Mouse (Mus musculus) liver, adult (tissue): ENCODE measurements around the gene Ptch2.

ENCODE experiments used
- GATA4 ChIP-seq: IDR thresholded peaks from 2 replicates; pipeline ENCODE4 v1.6.1; 2014; ENCODE audit warnings: mild to moderate bottlenecking, low read length; ENCODE audit not compliant: insufficient replicate concordance

The Ptch2 gene

GRCm38 (mm10) chr4:117150212-117150733, 54.4 kb downstream of the Ptch2 start:
- TF ChIP-seq GATA4: no peak

DNA sequence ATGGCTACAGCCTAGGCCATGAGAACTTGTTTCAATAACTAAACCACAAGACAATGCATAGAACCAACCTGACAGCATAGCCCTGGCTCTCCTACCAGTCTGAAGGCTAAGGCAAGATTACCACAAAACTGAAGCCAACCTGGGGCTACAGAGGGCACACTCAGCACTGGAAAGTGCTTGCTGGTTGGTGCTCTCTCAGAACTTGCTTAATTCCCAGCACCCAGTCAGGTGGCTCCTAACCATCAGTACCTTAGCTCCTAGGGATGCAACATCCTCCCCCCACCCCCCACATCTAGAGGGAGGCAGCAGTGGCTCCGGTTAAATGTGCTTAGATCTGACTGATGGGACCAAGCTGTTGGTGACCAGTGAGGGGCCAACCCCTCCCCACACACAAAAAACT, 55.5 kb downstream of the Ptch2 start:
- TF ChIP-seq GATA4: no peak

DNA sequence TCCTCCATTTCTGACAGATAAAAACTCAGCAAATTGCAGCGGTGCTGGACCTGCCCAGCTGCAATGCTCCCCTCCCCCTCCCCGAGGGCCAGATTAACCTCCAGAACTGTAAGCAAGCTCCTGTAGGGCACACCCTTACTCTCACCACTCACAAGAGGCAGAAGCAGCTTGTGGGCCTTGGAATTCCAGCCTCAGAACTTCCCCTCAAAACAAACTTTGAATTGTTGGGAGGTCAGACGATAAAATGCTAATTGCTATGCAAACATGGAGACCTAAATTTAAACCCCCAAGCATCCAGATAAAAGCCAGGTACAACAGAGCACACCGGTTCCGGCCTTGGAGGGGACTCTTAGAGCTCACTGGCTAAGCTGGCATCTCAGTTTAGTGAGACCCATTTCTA, 56.8 kb downstream of the Ptch2 start:
- no peak for TF ChIP-seq GATA4

- TF ChIP-seq GATA4: no peak
These were observed 59.3 kb downstream of the Ptch2 start for GRCm38 (mm10) chr4:117155020-117155791.

DNA sequence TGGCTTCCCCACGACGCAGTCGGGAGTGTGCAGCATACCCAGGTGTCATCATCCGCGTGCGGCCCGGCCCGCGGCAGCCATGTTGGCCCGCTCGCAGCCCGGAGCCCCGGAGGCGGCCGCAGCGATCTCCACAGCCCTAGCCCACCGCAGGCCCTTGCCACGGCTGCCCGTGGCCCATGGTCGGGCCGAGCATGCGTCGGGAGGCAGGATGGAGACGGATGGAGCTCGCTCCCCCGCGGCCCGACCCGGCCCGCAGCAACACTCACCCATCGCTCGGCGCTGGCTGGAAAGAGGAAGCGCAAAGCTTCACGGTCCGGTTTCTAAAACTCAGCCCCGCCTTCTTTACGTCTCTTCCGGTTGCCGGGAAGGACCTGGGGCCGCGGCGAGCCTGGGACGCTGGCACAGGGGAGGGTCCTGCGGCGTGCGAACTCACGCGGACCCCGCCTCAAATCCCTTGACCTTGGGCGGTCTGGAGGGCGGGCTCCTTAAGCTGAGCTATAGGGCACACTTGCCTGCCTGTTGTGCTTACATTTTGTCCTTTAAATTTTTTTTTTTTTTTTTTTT, 60.0 kb downstream of the Ptch2 start, which contains the start of gene Rps8:
TSS of gene Rps8 (minus strand) at position 452 of the 564 bp plus-strand sequence.
- TF ChIP-seq GATA4: no peak

GRCm38 (mm10) chr4:117156372-117156771, 60.5 kb downstream of the Ptch2 start:
- no peak for TF ChIP-seq GATA4

DNA sequence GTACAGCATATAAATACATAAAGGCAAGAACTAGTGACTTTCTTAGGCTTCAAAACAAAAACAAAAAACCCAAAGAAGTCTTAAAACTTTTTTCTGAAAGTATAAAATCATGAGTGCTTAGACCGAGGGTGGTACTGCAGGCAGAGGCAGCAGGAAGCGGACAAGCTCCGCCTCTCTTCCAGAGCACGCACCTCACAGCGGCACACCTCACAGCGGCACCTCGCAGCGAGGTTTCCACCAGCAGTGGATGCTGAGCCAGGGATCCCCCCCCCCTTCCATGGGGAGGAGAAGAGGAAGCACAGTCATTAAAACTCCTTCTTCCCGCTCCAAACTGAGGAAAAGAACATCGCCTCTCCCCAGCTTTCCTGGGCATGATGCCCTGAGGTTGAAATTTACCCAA, 63.8 kb downstream of the Ptch2 start:
- no peak for TF ChIP-seq GATA4

DNA sequence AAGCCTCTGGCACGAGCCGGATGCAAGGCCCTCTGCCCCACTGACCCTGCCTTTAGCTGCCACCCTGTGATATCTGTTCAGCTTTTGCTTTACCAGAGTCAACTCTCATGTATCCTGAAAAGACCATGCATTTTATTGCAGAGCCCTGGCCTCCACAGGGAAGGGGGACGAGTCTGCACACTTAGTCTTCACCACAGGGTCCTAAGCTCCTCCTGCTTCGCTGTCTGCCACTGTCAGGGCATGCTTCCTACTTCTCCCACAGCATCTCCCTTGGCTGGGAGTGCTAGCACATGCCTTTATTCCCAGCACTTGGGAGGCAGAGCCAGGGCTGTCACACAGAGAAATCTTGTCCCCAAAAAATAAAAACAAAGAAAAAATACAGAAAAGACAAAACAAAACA, 65.3 kb downstream of the Ptch2 start:
- TF ChIP-seq GATA4: no peak
